10 mouse cellular contexts compared by ENCODE assay signal in genomic region chr3:89390699-89391662, GRCm38 (mm10). TPM values are rescaled to one million over a fixed set of nuclear protein-coding genes. Genes with fewer than 3 reads are reported as not detected.
DNase-seq lines count a peak whose midpoint lies in the region; ATAC-seq and TF ChIP-seq lines count a peak whose summit lies in the region.
"Had no signal": no experiment of that assay in that cellular context is flagged by ENCODE, and none has a peak within 500 bp of the region (broad histone marks: within the 10 kb centered on the region; RNA-seq: fewer than 3 reads in every experiment).

No protein-coding gene starts in this region.

- H3K4me2 ChIP-seq in embryonic facial prominence, embryonic 15.5 days (replicated peaks), result peak overlapping the region; percentile 98
- peak overlapping the region; percentile 100 for H3K4me2 ChIP-seq in hindbrain, postnatal 0 days (ENCODE audit: low read depth, low read length)

- H3K36me3 ChIP-seq in ES-E14 (ENCODE audit: control insufficient read depth, insufficient read depth, low read length, poor library complexity, severe bottlenecking) (no peaks in the 10 kb centered on the region; the same call in 1 of the 2 replicates), macrophage (ENCODE audit: inconsistent target) (no peaks in the 10 kb centered on the region)
- no peaks in the 10 kb centered on the region for H3K36me3 ChIP-seq in embryonic facial prominence, embryonic 15.5 days
- no peaks in the 10 kb centered on the region for H3K36me3 ChIP-seq in hindbrain, postnatal 0 days (ENCODE audit: insufficient read depth, low read length)

- no peak for ATAC-seq in cerebellum, adult (ENCODE audit: insufficient number of reproducible peaks, low FRiP score, low TSS enrichment)
- no peak for ATAC-seq in embryonic facial prominence, embryonic 15.5 days (ENCODE audit: insufficient number of reproducible peaks, low FRiP score, low TSS enrichment, low read depth)
- ATAC-seq in hindbrain, postnatal 0 days, result no peak
- ATAC-seq: Patski had no signal

- H3K4me1 ChIP-seq in ES-E14 (ENCODE audit: control insufficient read depth in 2 of 2, insufficient read depth in 2 of 2, low read length in 2 of 2, poor library complexity in 1 of 2), result peaks cover 0 to 38% of the 10 kb centered on the region in 2 experiments; a peak in 3 of 4 replicates
- peaks cover 85% of the 10 kb centered on the region for H3K4me1 ChIP-seq in embryonic facial prominence, embryonic 15.5 days
- H3K4me1 ChIP-seq in hindbrain, postnatal 0 days (ENCODE audit: insufficient read depth, low read length), result peaks cover 37% of the 10 kb centered on the region

- H3K9ac ChIP-seq in ES-E14 (ENCODE audit: insufficient read depth, low read depth, low read length, poor library complexity, severe bottlenecking), result peak overlapping the region; percentile 71
- H3K9ac ChIP-seq in embryonic facial prominence, embryonic 15.5 days, result no peak overlapping the region; the same call in 1 of the 2 replicates
- peak overlapping the region; percentile 63; the same call in 1 of the 2 replicates for H3K9ac ChIP-seq in hindbrain, postnatal 0 days (replicated peaks; ENCODE audit: low read length)

- TF ChIP-seq CTCF in hindbrain, postnatal 0 days (IDR thresholded peaks at IDR 0.05; ENCODE audit: low read depth), result no peak

- DNase-seq in cerebellum, adult 11-12 months, result peak; percentile 74
- no peak for DNase-seq in ES-E14 (ENCODE audit: low read depth, low spot score)
- DNase-seq in hindbrain, postnatal 0 days (ENCODE audit: low spot score), result no peak
- peak; percentile 56 for DNase-seq in thymus, postnatal 25 days
- no peak for DNase-seq in layer of hippocampus, postnatal 36 days

- H3K4me3 ChIP-seq in ES-E14 (ENCODE audit: insufficient read depth in 1 of 2, low read depth in 1 of 2, low read length in 2 of 2, poor library complexity in 1 of 2, severe bottlenecking in 1 of 2) (peak overlapping the region; percentile 71 to 75), macrophage (ENCODE audit: inconsistent target) (peak overlapping the region; percentile 85)
- peak overlapping the region; percentile 58 for H3K4me3 ChIP-seq in embryonic facial prominence, embryonic 15.5 days (replicated peaks)
- H3K4me3 ChIP-seq in hindbrain, postnatal 0 days (ENCODE audit: low read length), result peak overlapping the region; percentile 48

- WGBS in embryonic facial prominence, embryonic 15.5 days, result 11% methylated on average over 19 of the region's 19 CpGs
- WGBS in hindbrain, postnatal 0 days, result 9% methylated on average over 19 of the region's 19 CpGs
- WGBS in macrophage (ENCODE audit: missing documents), result 25% methylated on average over 16 of the region's 19 CpGs

- H3K27ac ChIP-seq in ES-E14 (ENCODE audit: insufficient read depth, low read depth, low read length, poor library complexity, severe bottlenecking), result no peak overlapping the region
- peak overlapping the region; percentile 85 for H3K27ac ChIP-seq in embryonic facial prominence, embryonic 15.5 days (replicated peaks)
- H3K27ac ChIP-seq in hindbrain, postnatal 0 days, result 0 out of 2 replicates have a peak overlapping the region, but pooled peaks have one; percentile 58
- peak overlapping the region; percentile 96 for H3K27ac ChIP-seq in macrophage

- H3K9me3 ChIP-seq in ES-E14 (ENCODE audit: control insufficient read depth, insufficient read depth, low read depth, low read length), result no peaks in the 10 kb centered on the region
- H3K9me3 ChIP-seq in embryonic facial prominence, embryonic 15.5 days (replicated peaks), result no peaks in the 10 kb centered on the region
- no peaks in the 10 kb centered on the region for H3K9me3 ChIP-seq in hindbrain, postnatal 0 days (ENCODE audit: low read length)

- in situ Hi-C loops in ES-E14 (cut with MboI; ENCODE audit: low sequenced_read_pairs in 2 of 2, unreplicated experiment in 2 of 2), result no loop called here

- H3K79me2 ChIP-seq in macrophage (ENCODE audit: inconsistent target), result peaks cover 70% of the 10 kb centered on the region

- no peaks in the 10 kb centered on the region for H3K27me3 ChIP-seq in embryonic facial prominence, embryonic 15.5 days
- H3K27me3 ChIP-seq in hindbrain, postnatal 0 days (ENCODE audit: insufficient read depth, low read length), result no peaks in the 10 kb centered on the region
- H3K27me3 ChIP-seq: Patski had no signal

TF ChIP-seq in ES-E14, 5 proteins besides CTCF, POLR2A, EP300 and RAD21:
- no peak for TF ChIP-seq ZC3H11A (IDR thresholded peaks at IDR 0.05; ENCODE audit: borderline replicate concordance, low read depth, low read length)
- TF ChIP-seq ZNF384 (IDR thresholded peaks at IDR 0.05; ENCODE audit: low read depth, low read length), result no peak
- TF ChIP-seq MAFK (IDR thresholded peaks at IDR 0.05; ENCODE audit: insufficient read depth, low read depth, low read length), result no peak
- no peak for TF ChIP-seq CHD2 (IDR thresholded peaks at IDR 0.05; ENCODE audit: low read depth, low read length)

RNA-seq across cellular contexts. Expression of gene Zbtb7b, which starts 3.6 kb away (rescaled TPM):
- total RNA-seq in ES-E14 (2012; rRNA removed), result 11.8 and 13.0 TPM in 2 replicates
- polyA plus RNA-seq in embryonic facial prominence, embryonic 15.5 days (2015; fragmentation: Nextera tagmentation; extraction: Ambion mirVana), result 8.2 and 9.0 TPM in 2 replicates
- total RNA-seq in hindbrain, postnatal 0 days (2014; rRNA removed), result 3.7 and 5.4 TPM in 2 replicates
- 0.73 and 0.82 TPM in 2 replicates for polyA plus RNA-seq in hindbrain, postnatal 0 days (2015; fragmentation: Nextera tagmentation; extraction: Ambion mirVana)
- 10 to 100 TPM in 20 of 26 experiments, 1 to 10 TPM in 6; 2.5 to 53.1 (median 18.1) TPM for total RNA-seq in macrophage (2018; cell fraction: chromatin; rRNA removed)
- total RNA-seq in macrophage (2018; cell fraction: cytosol; rRNA removed), result 10 to 100 TPM; 23.0 to 84.5 (median 54.9) TPM
- 10 to 100 TPM; 11.2 to 95.4 (median 44.7) TPM for total RNA-seq in macrophage (2018; cell fraction: nucleus; rRNA removed)
- polyA plus RNA-seq in macrophage (2018), result 41.6 to 50.1 TPM (median 42.1 TPM) in 3 replicates
- total RNA-seq in layer of hippocampus, postnatal 36 days (2021), result 10 to 100 TPM; 15.1 to 16.1 TPM

RNA-seq across cellular contexts. Expression of gene Lenep, which starts 11.6 kb away (rescaled TPM):
- total RNA-seq in ES-E14 (2012; rRNA removed), result not detected in 2 replicates
- 0.25 and 0.91 TPM in 2 replicates for polyA plus RNA-seq in embryonic facial prominence, embryonic 15.5 days (2015; fragmentation: Nextera tagmentation; extraction: Ambion mirVana)
- not detected in 2 replicates for total RNA-seq in hindbrain, postnatal 0 days (2014; rRNA removed)
- not detected in 2 replicates for polyA plus RNA-seq in hindbrain, postnatal 0 days (2015; fragmentation: Nextera tagmentation; extraction: Ambion mirVana)
- total RNA-seq in macrophage (2018; cell fraction: chromatin; rRNA removed), result 1 to 10 TPM in 16 of 26 experiments, under 1 TPM in 1, not detected in 9; 0.53 to 6.3 (median 2.0) TPM
- under 1 TPM in 5 of 26 experiments, not detected in 21; 0.07 to 0.24 (median 0.11) TPM for total RNA-seq in macrophage (2018; cell fraction: cytosol; rRNA removed)
- total RNA-seq in macrophage (2018; cell fraction: nucleus; rRNA removed), result 1 to 10 TPM in 16 of 26 experiments, under 1 TPM in 6, not detected in 4; 0.39 to 8.9 (median 2.0) TPM
- polyA plus RNA-seq in macrophage (2018), result not detected in 3 replicates
- total RNA-seq in layer of hippocampus, postnatal 36 days (2021), result 1 to 10 TPM; 4.6 to 6.3 TPM
- total RNA-seq: left cerebral cortex, postnatal 10 days had no signal
- polyA plus RNA-seq: Patski had no signal

RNA-seq across cellular contexts. Expression of gene Flad1, which starts 20.7 kb away (rescaled TPM):
- total RNA-seq in ES-E14 (2012; rRNA removed), result 20.3 and 20.9 TPM in 2 replicates
- polyA plus RNA-seq in embryonic facial prominence, embryonic 15.5 days (2015; fragmentation: Nextera tagmentation; extraction: Ambion mirVana), result 28.5 and 34.6 TPM in 2 replicates
- 32.1 and 40.7 TPM in 2 replicates for total RNA-seq in hindbrain, postnatal 0 days (2014; rRNA removed)
- 23.8 and 26.8 TPM in 2 replicates for polyA plus RNA-seq in hindbrain, postnatal 0 days (2015; fragmentation: Nextera tagmentation; extraction: Ambion mirVana)
- total RNA-seq in macrophage (2018; cell fraction: chromatin; rRNA removed), result 10 to 100 TPM; 14.7 to 55.7 (median 35.5) TPM
- total RNA-seq in macrophage (2018; cell fraction: cytosol; rRNA removed), result 10 to 100 TPM; 12.4 to 27.6 (median 19.2) TPM
- total RNA-seq in macrophage (2018; cell fraction: nucleus; rRNA removed), result 10 to 100 TPM; 11.5 to 47.7 (median 28.4) TPM
- 11.3 to 17.1 TPM (median 16.4 TPM) in 3 replicates for polyA plus RNA-seq in macrophage (2018)
- total RNA-seq in layer of hippocampus, postnatal 36 days (2021), result 10 to 100 TPM; 35.8 to 39.2 TPM

RNA-seq across cellular contexts. Expression of gene Dcst1, which starts 25.9 kb away (rescaled TPM):
- 0.09 and 0.16 TPM in 2 replicates for total RNA-seq in ES-E14 (2012; rRNA removed)
- polyA plus RNA-seq in embryonic facial prominence, embryonic 15.5 days (2015; fragmentation: Nextera tagmentation; extraction: Ambion mirVana), result 0.46 and 0.64 TPM in 2 replicates
- total RNA-seq in hindbrain, postnatal 0 days (2014; rRNA removed), result 0.05 TPM in 1 of 2 replicates, not detected in the other
- polyA plus RNA-seq in hindbrain, postnatal 0 days (2015; fragmentation: Nextera tagmentation; extraction: Ambion mirVana), result 1.00 and 1.1 TPM in 2 replicates
- not detected for total RNA-seq in macrophage (2018; cell fraction: chromatin; rRNA removed)
- not detected for total RNA-seq in macrophage (2018; cell fraction: cytosol; rRNA removed)
- total RNA-seq in macrophage (2018; cell fraction: nucleus; rRNA removed), result not detected
- polyA plus RNA-seq in macrophage (2018), result not detected in 3 replicates
- total RNA-seq in layer of hippocampus, postnatal 36 days (2021), result not detected
- total RNA-seq: left cerebral cortex, postnatal 10 days had no signal

RNA-seq across cellular contexts. Expression of gene Cks1b, which starts 27.2 kb away (rescaled TPM):
- 162 and 190 TPM in 2 replicates for total RNA-seq in ES-E14 (2012; rRNA removed)
- polyA plus RNA-seq in embryonic facial prominence, embryonic 15.5 days (2015; fragmentation: Nextera tagmentation; extraction: Ambion mirVana), result 342 and 356 TPM in 2 replicates
- total RNA-seq in hindbrain, postnatal 0 days (2014; rRNA removed), result 43.6 and 45.6 TPM in 2 replicates
- polyA plus RNA-seq in hindbrain, postnatal 0 days (2015; fragmentation: Nextera tagmentation; extraction: Ambion mirVana), result 103 and 107 TPM in 2 replicates
- 10 to 100 TPM in 1 of 26 experiments, 1 to 10 TPM in 4, under 1 TPM in 1, not detected in 20; 0.84 to 11.0 (median 1.2) TPM for total RNA-seq in macrophage (2018; cell fraction: chromatin; rRNA removed)
- total RNA-seq in macrophage (2018; cell fraction: cytosol; rRNA removed), result 10 to 100 TPM in 2 of 26 experiments, 1 to 10 TPM in 24; 3.7 to 12.0 (median 7.7) TPM
- 1 to 10 TPM in 25 of 26 experiments, not detected in 1; 1.2 to 8.0 (median 2.1) TPM for total RNA-seq in macrophage (2018; cell fraction: nucleus; rRNA removed)
- 6.1 to 27.6 TPM (median 13.1 TPM) in 3 replicates for polyA plus RNA-seq in macrophage (2018)
- total RNA-seq in layer of hippocampus, postnatal 36 days (2021), result 1 to 10 TPM; 3.1 TPM

Comparison
In these comparisons a context has a peak if more than half of its experiments do, and no peak if none do; other contexts are left out.
1. DNase-seq: peak in cerebellum, adult 11-12 months (single experiment) and thymus, postnatal 25 days (single experiment); none in ES-E14 (single experiment), hindbrain, postnatal 0 days (single experiment) and layer of hippocampus, postnatal 36 days (0 of 2).
2. Peak in every context shown above with its lines, with median percentiles within 50 percentile points of each other: H3K4me3 ChIP-seq.